Mouse (Mus musculus): Measurements from ENCODE around the gene Tor2a. TPM values are rescaled to one million over a fixed set of nuclear protein-coding genes. Genes with fewer than 3 reads are reported as not detected.

Tor2a gene
- total RNA-seq, 2 experiments from 2014 or later, result 6.7 to 9.4 TPM

Small RNA genes within 50 kb of the gene (microRNA-seq; reads per million reads assigned to microRNA genes)
- gene Mir2861, result 0 reads per million in 2 experiments
- gene Mir3960, result 0 reads per million in 2 experiments

Other genes starting within 250 kb of the Tor2a start
- 1 to 10 TPM; 4.9 to 5.9 TPM for gene Fam102a, start 221.9 kb upstream of the Tor2a start, total RNA-seq (2021)
- gene Dpm2, start 186.4 kb upstream of the Tor2a start, total RNA-seq (2021), result 10 to 100 TPM; 14.0 to 20.2 TPM
- not detected for gene Pip5kl1, start 182.4 kb upstream of the Tor2a start, total RNA-seq (2021)
- not detected for gene 9430097D07Rik, start 181.6 kb upstream of the Tor2a start, total RNA-seq (2021)
- gene St6galnac4, start 170.1 kb upstream of the Tor2a start, total RNA-seq (2021), result 10 to 100 TPM; 14.7 to 16.1 TPM
- gene St6galnac6, start 157.5 kb upstream of the Tor2a start, total RNA-seq (2021), result 100 to 1,000 TPM; 108 to 117 TPM
- 100 to 1,000 TPM; 654 to 691 TPM for gene Ak1, start 135.5 kb upstream of the Tor2a start, total RNA-seq (2021)
- 100 to 1,000 TPM in 1 of 2 experiments, 10 to 100 TPM in 1; 95.1 to 106 TPM for gene Eng, start 110.6 kb upstream of the Tor2a start, total RNA-seq (2021)
- 1 to 10 TPM; 4.4 to 5.0 TPM for gene Fpgs, start 53.1 kb upstream of the Tor2a start, total RNA-seq (2021)
- 10 to 100 TPM; 22.4 to 24.1 TPM for gene Cdk9, start 44.2 kb upstream of the Tor2a start, total RNA-seq (2021)
- 10 to 100 TPM; 23.1 to 30.8 TPM for gene Sh2d3c, start 36.2 kb upstream of the Tor2a start, total RNA-seq (2021)
- gene 6330409D20Rik, start 16.2 kb upstream of the Tor2a start, total RNA-seq (2021), result not detected
- under 1 TPM in 1 of 2 experiments, not detected in 1; 0.13 TPM for gene Ttc16, start 18.4 kb downstream of the Tor2a start, total RNA-seq (2021)
- 1 to 10 TPM; 5.1 to 5.5 TPM for gene Ptrh1, start 18.6 kb downstream of the Tor2a start, total RNA-seq (2021)
- not detected for gene Cfap157, start 27.2 kb downstream of the Tor2a start, total RNA-seq (2021)
- 10 to 100 TPM; 12.2 to 13.0 TPM for gene Stxbp1, start 90.0 kb downstream of the Tor2a start, total RNA-seq (2021)
- gene Fam129b, start 118.9 kb downstream of the Tor2a start, total RNA-seq (2021), result 10 to 100 TPM; 20.4 to 25.0 TPM
- 10 to 100 TPM; 66.0 to 72.2 TPM for gene Rpl12, start 204.3 kb downstream of the Tor2a start, total RNA-seq (2021)
- gene Lrsam1, start 204.4 kb downstream of the Tor2a start, total RNA-seq (2021), result 10 to 100 TPM; 15.1 to 15.9 TPM
- gene Slc2a8, start 224.8 kb downstream of the Tor2a start, total RNA-seq (2021), result 10 to 100 TPM; 15.0 to 17.3 TPM

All from heart, adult 18-20 months (tissue).